Mouse (Mus musculus) kidney, adult 2 months (tissue): ENCODE results near the gene 2310009B15Rik.

Experiments used
- CTCF ChIP-seq: fragments of 200-500 bp; conservative IDR thresholded peaks from 2 replicates; pipeline ENCODE4 v1.5.1; 2011; ENCODE audit warnings: low read depth, mild to moderate bottlenecking, control low read depth, low read length, moderate library complexity, mixed read lengths; ENCODE audit not compliant: insufficient read depth, insufficient read length
- POLR2A ChIP-seq: fragments of 200-500 bp; IDR thresholded peaks from one replicate; pipeline ENCODE4 v1.6.1; 2011; ENCODE audit warnings: low read depth, low read length, control low read depth

- TF ChIP-seq CTCF (no peak), POLR2A (no peak)
These were observed 17.4 kb downstream of the 2310009B15Rik start for GRCm38 (mm10) chr1:138839291-138839690.
